ENCODE assay signal across 1 mouse cellular context in the genomic region with DNA sequence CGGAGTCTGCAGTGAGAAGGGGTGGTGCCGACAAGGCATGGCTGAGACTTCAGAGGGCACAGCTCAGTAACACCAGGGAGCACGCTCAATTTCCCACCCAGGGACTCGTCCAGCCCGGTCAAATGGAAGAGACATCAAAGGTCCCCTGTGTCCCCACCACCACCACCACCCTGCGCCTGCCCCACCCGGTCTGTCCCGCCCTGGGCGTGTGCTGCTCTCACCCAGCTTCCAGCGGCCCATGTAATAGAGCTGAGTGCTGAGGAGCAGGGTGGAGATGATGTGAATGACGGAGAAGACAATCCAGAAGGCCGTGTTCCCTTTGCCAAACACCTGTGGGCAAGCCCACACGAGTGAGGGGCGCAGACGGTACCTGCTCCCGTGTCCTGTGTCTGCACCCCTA.
TF ChIP-seq lines count a peak whose summit lies in the region.

No protein-coding gene starts in this region.

TF ChIP-seq in ES-E14, 5 proteins besides CTCF, POLR2A, EP300 and RAD21 (continued from another document):
- no peak for TF ChIP-seq ZC3H11A (IDR thresholded peaks at IDR 0.05; ENCODE audit: borderline replicate concordance, low read depth, low read length)
- no peak for TF ChIP-seq ZNF384 (IDR thresholded peaks at IDR 0.05; ENCODE audit: low read depth, low read length)
- TF ChIP-seq CHD2 (IDR thresholded peaks at IDR 0.05; ENCODE audit: low read depth, low read length): no peak
TF ChIP-seq in ES-E14: peak in this region for 0.
